Mouse (Mus musculus): Measurements from ENCODE around the gene Mtrex. TPM values are rescaled to one million over a fixed set of nuclear protein-coding genes. Genes with fewer than 3 reads are reported as not detected.
A peak's percentile ranks its signal among the peaks of the same experiment; 100 is the strongest.

Gene Mtrex
- polyA plus RNA-seq, 1 experiment from 2014 or later = 92.6 TPM

- peak overlapping the region; percentile 52 for H3K4me2 ChIP-seq (replicated peaks)
- H3K9me3 ChIP-seq = no peaks in the 10 kb centered on the region
- no peaks in the 10 kb centered on the region for H3K27me3 ChIP-seq
- peaks cover 7% of the 10 kb centered on the region for H3K36me3 ChIP-seq
- H3K4me3 ChIP-seq = peak overlapping the region; percentile 81
- H3K9ac ChIP-seq = peak overlapping the region; percentile 72
- peaks cover 11% of the 10 kb centered on the region for H3K4me1 ChIP-seq
- no peak for ATAC-seq (ENCODE audit: insufficient number of reproducible peaks, insufficient read depth, low FRiP score, low TSS enrichment)
- 69% methylated on average over 4 of the region's 4 CpGs for WGBS
- H3K27ac ChIP-seq = no peak overlapping the region
These were observed 1.2 kb downstream of the Mtrex start for GRCm38 (mm10) chr13:112925976-112926375.

- no peaks in the 10 kb centered on the region for H3K27me3 ChIP-seq
- 0 out of 2 replicates have a peak, but pooled peaks cover 4% of the 10 kb centered on the region for H3K36me3 ChIP-seq
- H3K27ac ChIP-seq = no peak overlapping the region
- WGBS = 78% methylated on average over 6 of the region's 6 CpGs
- no peak overlapping the region for H3K4me2 ChIP-seq (replicated peaks)
- no peak overlapping the region for H3K4me3 ChIP-seq
- H3K9ac ChIP-seq = no peak overlapping the region
- no peaks in the 10 kb centered on the region for H3K9me3 ChIP-seq
- ATAC-seq (ENCODE audit: insufficient number of reproducible peaks, insufficient read depth, low FRiP score, low TSS enrichment) = no peak
- peaks cover 11% of the 10 kb centered on the region for H3K4me1 ChIP-seq
These were observed 1.9 kb downstream of the Mtrex start for GRCm38 (mm10) chr13:112925266-112925665.

DNA sequence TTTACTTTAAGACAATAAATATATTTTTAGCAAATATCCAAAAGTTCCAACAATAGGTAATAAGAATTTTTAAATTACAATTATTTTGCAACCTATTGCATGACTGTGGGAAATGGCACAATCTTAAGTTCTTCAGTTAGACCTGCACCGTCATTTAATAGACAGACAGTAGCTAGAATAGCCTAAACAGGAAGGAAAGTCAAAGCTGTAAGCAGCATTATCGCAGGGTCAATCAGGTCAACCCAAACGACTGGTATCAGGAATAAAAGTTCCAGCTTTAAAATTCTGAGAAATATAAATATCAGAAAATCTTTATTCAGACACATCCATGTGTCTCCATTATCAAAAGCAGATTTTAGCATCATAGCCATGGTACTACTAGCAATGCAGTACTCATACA, 6.3 kb downstream of the Mtrex start:
- ATAC-seq (ENCODE audit: insufficient number of reproducible peaks, insufficient read depth, low FRiP score, low TSS enrichment) = no peak
- peaks cover 29% of the 10 kb centered on the region for H3K36me3 ChIP-seq
- no peak overlapping the region for H3K4me2 ChIP-seq (replicated peaks)
- peaks cover 2% of the 10 kb centered on the region for H3K4me1 ChIP-seq
- H3K4me3 ChIP-seq = no peak overlapping the region
- no peak overlapping the region for H3K9ac ChIP-seq
- no peaks in the 10 kb centered on the region for H3K9me3 ChIP-seq
- H3K27ac ChIP-seq = no peak overlapping the region
- WGBS = 90% methylated on average over 3 of the region's 3 CpGs
- H3K27me3 ChIP-seq = no peaks in the 10 kb centered on the region

- no peak overlapping the region for H3K27ac ChIP-seq
- H3K36me3 ChIP-seq = peaks cover 33% of the 10 kb centered on the region
- no peaks in the 10 kb centered on the region for H3K9me3 ChIP-seq
- no peaks in the 10 kb centered on the region for H3K27me3 ChIP-seq
- 87% methylated on average over 4 of the region's 4 CpGs for WGBS
- no peak overlapping the region for H3K4me2 ChIP-seq (replicated peaks)
- no peak overlapping the region for H3K9ac ChIP-seq
- H3K4me1 ChIP-seq = no peaks in the 10 kb centered on the region
- H3K4me3 ChIP-seq = no peak overlapping the region
- ATAC-seq (ENCODE audit: insufficient number of reproducible peaks, insufficient read depth, low FRiP score, low TSS enrichment) = no peak
These were observed 7.9 kb downstream of the Mtrex start for GRCm38 (mm10) chr13:112919141-112919865.

GRCm38 (mm10) chr13:112910434-112910833, 16.8 kb downstream of the Mtrex start:
- Histone ChIP-seq H3K4me3 (no peak overlapping the region), H3K27me3 (no peaks in the 10 kb centered on the region), H3K4me2 (replicated peaks) (no peak overlapping the region), H3K27ac (no peak overlapping the region), H3K9ac (no peak overlapping the region), H3K36me3 (peaks cover 35% of the 10 kb centered on the region), H3K9me3 (no peaks in the 10 kb centered on the region), H3K4me1 (no peaks in the 10 kb centered on the region)
- 88% methylated on average over 4 of the region's 4 CpGs for WGBS
- no peak for ATAC-seq (ENCODE audit: insufficient number of reproducible peaks, insufficient read depth, low FRiP score, low TSS enrichment)

DNA sequence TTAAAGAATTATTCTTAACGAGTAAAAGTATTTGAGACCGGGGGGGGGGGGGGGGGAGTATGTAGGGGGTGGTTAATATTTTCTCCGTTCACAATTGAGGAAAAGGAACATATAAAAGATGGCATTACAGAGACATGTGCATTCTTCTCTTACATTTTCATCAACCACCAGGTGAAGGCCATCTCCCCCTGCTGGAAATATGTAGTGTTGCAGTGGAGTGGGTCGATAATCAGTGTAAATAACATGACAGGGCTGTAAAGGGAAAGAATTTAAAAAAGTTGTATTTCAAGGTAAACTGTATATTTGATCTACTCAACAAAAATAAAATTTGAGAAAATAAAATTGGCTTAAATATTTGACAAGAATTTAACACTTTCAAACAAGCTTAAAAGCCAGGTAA, 17.5 kb downstream of the Mtrex start:
- Histone ChIP-seq H3K36me3 (peaks cover 37% of the 10 kb centered on the region), H3K9me3 (no peaks in the 10 kb centered on the region), H3K9ac (no peak overlapping the region), H3K27ac (no peak overlapping the region), H3K4me2 (replicated peaks) (no peak overlapping the region), H3K4me3 (no peak overlapping the region), H3K27me3 (no peaks in the 10 kb centered on the region), H3K4me1 (no peaks in the 10 kb centered on the region)
- 62% methylated on average over 4 of the region's 4 CpGs for whole genome bisulfite sequencing
- no peak for ATAC-seq (ENCODE audit: insufficient number of reproducible peaks, insufficient read depth, low FRiP score, low TSS enrichment)

DNA sequence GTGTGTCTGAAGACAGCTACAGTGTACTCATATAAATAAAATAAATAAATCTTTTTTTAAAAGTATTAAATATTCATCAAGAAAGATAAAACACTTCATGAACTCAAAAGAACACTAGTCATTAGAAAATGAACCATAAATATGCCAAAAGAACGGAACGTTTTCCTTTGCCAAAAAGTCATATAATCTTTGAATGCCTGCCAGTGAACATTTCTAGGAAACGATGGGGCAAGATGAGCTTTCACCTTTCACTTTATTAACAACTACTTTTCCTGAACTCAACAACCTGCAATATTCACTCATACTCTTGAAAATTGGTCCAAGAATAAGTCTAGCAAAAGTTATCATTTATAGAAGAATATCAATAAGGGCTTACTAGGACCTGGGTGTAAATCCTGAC, 25.0 kb downstream of the Mtrex start:
- 96% methylated on average over 3 of the region's 3 CpGs for WGBS
- H3K36me3 ChIP-seq = peaks cover 49% of the 10 kb centered on the region
- no peak for ATAC-seq (ENCODE audit: insufficient number of reproducible peaks, insufficient read depth, low FRiP score, low TSS enrichment)

GRCm38 (mm10) chr13:112887234-112887633, 40.0 kb downstream of the Mtrex start:
- peaks cover 70% of the 10 kb centered on the region for H3K36me3 ChIP-seq
- H3K27ac ChIP-seq = no peak overlapping the region
- no peak overlapping the region for H3K9ac ChIP-seq
- no peaks in the 10 kb centered on the region for H3K27me3 ChIP-seq
- no peaks in the 10 kb centered on the region for H3K4me1 ChIP-seq
- no peak overlapping the region for H3K4me3 ChIP-seq
- H3K4me2 ChIP-seq (replicated peaks) = no peak overlapping the region
- ATAC-seq (ENCODE audit: insufficient number of reproducible peaks, insufficient read depth, low FRiP score, low TSS enrichment) = no peak
- no peaks in the 10 kb centered on the region for H3K9me3 ChIP-seq
- WGBS = 90% methylated on average over 12 of the region's 12 CpGs

More for the DNA sequence above, 25.0 kb downstream of the Mtrex start:
- Histone ChIP-seq H3K27ac (no peak overlapping the region), H3K27me3 (no peaks in the 10 kb centered on the region), H3K9ac (no peak overlapping the region), H3K4me3 (no peak overlapping the region), H3K4me2 (replicated peaks) (no peak overlapping the region), H3K4me1 (no peaks in the 10 kb centered on the region), H3K9me3 (no peaks in the 10 kb centered on the region)

DNA sequence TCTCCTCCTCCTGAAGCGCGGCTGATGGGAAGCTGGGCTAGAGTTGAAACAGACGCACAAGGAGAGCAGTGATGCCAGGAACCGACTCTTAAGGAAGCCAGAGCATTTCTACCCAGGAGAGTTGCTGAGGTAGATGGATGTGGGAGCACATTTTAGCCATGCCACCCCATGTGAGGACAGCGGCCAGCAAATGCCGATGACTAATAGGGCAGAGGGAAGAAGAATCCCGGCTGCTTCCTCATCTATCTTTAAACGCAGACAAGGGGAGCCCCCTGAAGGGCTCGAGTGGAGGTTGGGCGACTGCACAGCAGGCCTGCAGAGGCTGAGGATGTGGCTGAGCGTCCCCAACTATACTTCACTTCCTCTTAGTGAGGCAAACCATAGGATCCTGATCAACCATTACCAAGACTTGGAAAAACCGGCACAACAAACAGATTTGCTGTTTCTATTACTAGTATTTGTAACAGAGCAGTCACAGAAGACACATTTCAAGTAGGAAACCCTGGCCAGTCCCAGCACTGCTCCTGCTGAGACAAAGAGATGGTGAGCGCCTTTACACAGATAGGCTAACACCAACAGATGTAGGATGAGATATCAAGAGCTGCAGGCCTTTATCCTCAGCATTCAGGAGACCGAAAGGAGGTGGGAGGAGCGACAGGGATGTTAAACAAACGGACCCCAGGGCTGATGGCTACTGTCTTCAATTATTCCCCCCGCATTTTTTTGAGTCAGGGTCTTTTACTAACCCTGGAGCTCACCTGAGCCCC, 55.5 kb downstream of the Mtrex start:
- peaks cover 74% of the 10 kb centered on the region for H3K36me3 ChIP-seq
- 81% methylated on average over 17 of the region's 17 CpGs for WGBS
- H3K9me3 ChIP-seq = no peaks in the 10 kb centered on the region
- H3K27me3 ChIP-seq = no peaks in the 10 kb centered on the region
- no peak for ATAC-seq (ENCODE audit: insufficient number of reproducible peaks, insufficient read depth, low FRiP score, low TSS enrichment)
- no peak overlapping the region for H3K27ac ChIP-seq
- no peak overlapping the region for H3K4me2 ChIP-seq (replicated peaks)
- H3K4me3 ChIP-seq = no peak overlapping the region
- H3K4me1 ChIP-seq = no peaks in the 10 kb centered on the region
- no peak overlapping the region for H3K9ac ChIP-seq

GRCm38 (mm10) chr13:112870039-112870690, 57.0 kb downstream of the Mtrex start:
- WGBS = 79% methylated on average over 11 of the region's 11 CpGs
- Histone ChIP-seq H3K4me2 (replicated peaks) (no peak overlapping the region), H3K27me3 (no peaks in the 10 kb centered on the region), H3K27ac (no peak overlapping the region), H3K36me3 (peaks cover 84% of the 10 kb centered on the region), H3K4me1 (no peaks in the 10 kb centered on the region), H3K9me3 (no peaks in the 10 kb centered on the region), H3K9ac (no peak overlapping the region), H3K4me3 (no peak overlapping the region)
- ATAC-seq (ENCODE audit: insufficient number of reproducible peaks, insufficient read depth, low FRiP score, low TSS enrichment) = no peak

DNA sequence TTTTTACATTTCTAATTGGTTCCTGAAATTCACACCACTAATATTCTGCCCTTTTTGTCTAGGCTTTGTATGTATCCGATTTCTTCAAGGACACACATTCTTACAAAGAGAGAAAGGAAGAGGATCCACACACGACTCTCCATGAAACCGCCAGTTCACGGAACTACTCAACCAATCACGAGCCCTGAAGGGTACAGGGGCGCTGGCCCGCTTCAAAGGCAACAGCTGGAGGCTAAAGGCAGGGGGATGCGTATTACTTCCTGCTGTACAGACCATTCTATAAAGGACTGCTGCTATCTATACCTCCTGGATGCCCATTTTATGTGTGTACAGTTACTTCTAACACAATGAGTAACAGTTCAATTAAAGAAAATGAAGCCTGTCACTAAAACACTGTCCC, 59.8 kb downstream of the Mtrex start:
- H3K4me1 ChIP-seq = no peaks in the 10 kb centered on the region
- H3K4me3 ChIP-seq = no peak overlapping the region
- no peak overlapping the region for H3K4me2 ChIP-seq (replicated peaks)
- ATAC-seq (ENCODE audit: insufficient number of reproducible peaks, insufficient read depth, low FRiP score, low TSS enrichment) = no peak
- H3K36me3 ChIP-seq = peaks cover 73% of the 10 kb centered on the region
- H3K27ac ChIP-seq = no peak overlapping the region
- no peaks in the 10 kb centered on the region for H3K9me3 ChIP-seq
- no peaks in the 10 kb centered on the region for H3K27me3 ChIP-seq
- H3K9ac ChIP-seq = no peak overlapping the region
- 91% methylated on average over 8 of the region's 8 CpGs for WGBS

GRCm38 (mm10) chr13:112866782-112867181, 60.4 kb downstream of the Mtrex start:
- H3K9ac ChIP-seq = no peak overlapping the region
- no peak for ATAC-seq (ENCODE audit: insufficient number of reproducible peaks, insufficient read depth, low FRiP score, low TSS enrichment)
- H3K36me3 ChIP-seq = peaks cover 67% of the 10 kb centered on the region
- H3K27me3 ChIP-seq = no peaks in the 10 kb centered on the region
- H3K9me3 ChIP-seq = no peaks in the 10 kb centered on the region
- no peak overlapping the region for H3K4me3 ChIP-seq
- no peak overlapping the region for H3K4me2 ChIP-seq (replicated peaks)
- H3K27ac ChIP-seq = no peak overlapping the region
- H3K4me1 ChIP-seq = no peaks in the 10 kb centered on the region
- 94% methylated on average over 7 of the region's 7 CpGs for WGBS
